Mouse (Mus musculus) WW6 (cell line): Measurements from ENCODE around the gene Olfr1037.
"Not testable (repeated sequence)": the region's sequence is repeated elsewhere in the genome, so short reads cannot be mapped to it uniquely, and the experiment has no call there.

Experiments
- DNase-seq: peaks from one replicate; pipeline ENCODE4 v3.0.0-alpha.2; 2013; ENCODE audit warnings: low read depth, low spot score

Gene Olfr1037

GRCm38 (mm10) chr2:86087285-86087684 is at the start of gene Olfr1037:
TSS of gene Olfr1037 (minus strand) at chr2:86087385.
- no peak for DNase-seq

DNA sequence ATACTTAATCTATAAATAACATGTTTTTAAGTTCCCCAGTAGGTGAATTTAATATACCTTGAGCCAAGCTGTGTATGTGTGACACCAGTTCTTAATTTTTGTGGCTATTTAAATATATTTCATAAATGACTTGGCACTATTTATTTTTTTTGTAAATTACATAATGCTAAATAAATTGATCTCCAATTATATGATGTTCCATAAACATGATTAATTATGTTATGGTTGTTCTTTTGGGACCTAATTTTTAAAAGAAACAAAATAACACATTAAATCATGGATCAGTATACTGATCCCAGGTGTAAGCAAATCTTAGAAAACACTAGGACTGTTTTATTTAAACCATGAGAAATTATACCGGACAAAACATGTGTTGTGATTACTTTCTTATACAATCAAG is 48.6 kb upstream of the Olfr1037 start, which contains the start of gene Olfr1039:
Gene Olfr1039 (minus strand): TSS at position 101 of the 400 bp plus-strand sequence.
- no peak for DNase-seq

GRCm38 (mm10) chr2:86080478-86080877 is 6.7 kb downstream of the Olfr1037 start:
- DNase-seq: not testable (repeated sequence)

- not testable (repeated sequence) for DNase-seq
These were observed 13.5 kb downstream of the Olfr1037 start, which contains the start of gene Olfr1036 for GRCm38 (mm10) chr2:86073692-86074091. TSS of gene Olfr1036 (plus strand) at chr2:86073992.

DNA sequence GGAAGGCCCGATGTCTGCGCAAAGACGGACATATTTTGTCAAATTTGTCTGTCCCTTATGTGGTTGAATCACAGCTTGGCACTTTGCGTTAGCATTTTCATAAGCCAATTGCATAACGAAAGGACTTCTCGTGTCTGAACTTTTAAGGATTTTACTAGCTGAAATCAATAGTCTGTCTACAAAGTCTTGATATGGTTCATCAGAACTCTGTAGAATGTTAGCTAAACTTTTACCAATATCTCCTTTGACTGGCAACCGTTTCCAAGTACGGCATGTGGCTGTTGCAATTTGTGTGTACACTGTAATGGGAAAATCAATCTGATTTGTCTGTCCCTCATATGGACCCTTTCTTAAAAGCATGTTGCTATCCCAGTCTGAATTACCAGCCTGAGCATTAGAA is 17.0 kb downstream of the Olfr1037 start:
- DNase-seq: no peak

DNA sequence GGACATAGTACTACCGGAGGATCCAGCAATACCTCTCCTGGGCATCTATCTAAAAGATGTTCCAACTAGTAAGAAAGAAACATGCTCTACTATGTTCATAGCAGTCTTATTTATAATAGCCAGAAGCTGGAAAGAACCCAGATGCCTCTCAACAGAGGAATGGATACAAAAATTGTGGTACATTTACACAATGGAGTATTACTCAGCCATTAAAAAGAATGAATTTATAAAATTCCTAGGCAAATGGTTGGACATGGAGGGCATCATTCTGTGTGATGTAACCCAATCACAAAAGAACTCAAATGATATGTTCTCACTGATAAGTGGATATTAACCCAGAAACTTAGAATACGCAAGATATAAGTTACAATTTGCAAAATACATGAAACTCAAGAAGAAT is 23.4 kb downstream of the Olfr1037 start:
- not testable (repeated sequence) for DNase-seq

DNA sequence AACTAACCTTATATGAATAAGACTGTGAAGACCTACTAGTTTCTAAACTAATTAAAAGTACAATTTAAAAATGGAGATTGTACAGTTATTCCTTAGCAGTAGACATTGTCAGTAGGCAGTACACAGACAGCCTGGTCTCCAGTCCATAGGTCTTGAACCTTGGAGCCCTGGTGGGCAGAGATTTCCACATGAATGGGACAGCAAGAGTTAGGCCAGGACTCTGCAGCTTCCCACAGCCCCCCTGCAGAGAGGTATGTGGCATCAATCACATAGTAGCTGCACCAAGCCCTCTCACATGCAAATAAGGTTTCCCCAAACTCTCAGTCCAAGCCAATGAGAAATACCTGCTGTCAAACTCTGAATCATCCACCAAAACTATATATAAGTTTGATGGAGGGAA is 36.4 kb downstream of the Olfr1037 start:
- peak; percentile 4 for DNase-seq

GRCm38 (mm10) chr2:86045561-86045960 is 41.6 kb downstream of the Olfr1037 start, which contains the start of gene Olfr1034:
TSS of gene Olfr1034 (plus strand) at chr2:86045861.
- no peak for DNase-seq
